Mouse (Mus musculus) MN1 (cell line): ENCODE data around the gene Fsip1.

Experiments
- DNase-seq: peaks from one replicate; pipeline ENCODE4 v3.0.0-alpha.2; 2016; ENCODE audit warnings: low spot score

The Fsip1 gene

GRCm38 (mm10) chr2:118124437-118124836 lies 132.3 kb downstream of the Fsip1 start:
- no peak for DNase-seq

- no peak for DNase-seq
These were observed 133.0 kb downstream of the Fsip1 start for GRCm38 (mm10) chr2:118123743-118124142.

- no peak for DNase-seq
These were observed 134.5 kb downstream of the Fsip1 start for GRCm38 (mm10) chr2:118122291-118122690.

- DNase-seq: no peak
These were observed 136.0 kb downstream of the Fsip1 start for GRCm38 (mm10) chr2:118120751-118121150.

GRCm38 (mm10) chr2:118120095-118120494 lies 136.7 kb downstream of the Fsip1 start:
- DNase-seq: no peak

- DNase-seq: no peak
These were observed 137.1 kb downstream of the Fsip1 start for GRCm38 (mm10) chr2:118119684-118120083.

- DNase-seq: no peak
These were observed 138.3 kb downstream of the Fsip1 start for GRCm38 (mm10) chr2:118118515-118118914.

GRCm38 (mm10) chr2:118118045-118118444 lies 138.7 kb downstream of the Fsip1 start:
- DNase-seq: no peak

- no peak for DNase-seq
These were observed 139.4 kb downstream of the Fsip1 start for GRCm38 (mm10) chr2:118117401-118117800.

- DNase-seq: no peak
These were observed 139.9 kb downstream of the Fsip1 start for GRCm38 (mm10) chr2:118116754-118117290.

- no peak for DNase-seq
These were observed 140.6 kb downstream of the Fsip1 start for GRCm38 (mm10) chr2:118116180-118116579.

- no peak for DNase-seq
These were observed 141.1 kb downstream of the Fsip1 start for GRCm38 (mm10) chr2:118115647-118116046.

GRCm38 (mm10) chr2:118114671-118115070 lies 142.1 kb downstream of the Fsip1 start:
- DNase-seq: no peak

- no peak for DNase-seq
These were observed 142.8 kb downstream of the Fsip1 start for GRCm38 (mm10) chr2:118113808-118114524.

- DNase-seq: no peak
These were observed 143.8 kb downstream of the Fsip1 start for GRCm38 (mm10) chr2:118112846-118113479.

GRCm38 (mm10) chr2:118112438-118112837 lies 144.3 kb downstream of the Fsip1 start:
- no peak for DNase-seq

- DNase-seq: no peak
These were observed 145.2 kb downstream of the Fsip1 start, which contains the start of gene Thbs1 for GRCm38 (mm10) chr2:118111488-118112131. Thbs1 (plus strand) TSS chr2:118111876.

- DNase-seq: no peak
These were observed 145.7 kb downstream of the Fsip1 start for GRCm38 (mm10) chr2:118111116-118111487.

- DNase-seq: no peak
These were observed 146.4 kb downstream of the Fsip1 start for GRCm38 (mm10) chr2:118110225-118110915.

GRCm38 (mm10) chr2:118102169-118102568 lies 154.6 kb downstream of the Fsip1 start:
- no peak for DNase-seq

GRCm38 (mm10) chr2:118099104-118099503 lies 157.7 kb downstream of the Fsip1 start:
- no peak for DNase-seq

- no peak for DNase-seq
These were observed 165.5 kb downstream of the Fsip1 start for GRCm38 (mm10) chr2:118091226-118091625.
